Mouse (Mus musculus) liver, adult (tissue): ENCODE data around the gene Arhgap11a.

Source experiments
- GATA4 ChIP-seq: IDR thresholded peaks from 2 replicates; pipeline ENCODE4 v1.6.1; 2014; ENCODE audit warnings: mild to moderate bottlenecking, low read length; ENCODE audit not compliant: insufficient replicate concordance

Gene Arhgap11a

GRCm38 (mm10) chr2:113828086-113828942 lies 20.1 kb downstream of the Arhgap11a start:
- no peak for TF ChIP-seq GATA4

- no peak for TF ChIP-seq GATA4
These were observed 24.6 kb downstream of the Arhgap11a start for GRCm38 (mm10) chr2:113823909-113824308.

DNA sequence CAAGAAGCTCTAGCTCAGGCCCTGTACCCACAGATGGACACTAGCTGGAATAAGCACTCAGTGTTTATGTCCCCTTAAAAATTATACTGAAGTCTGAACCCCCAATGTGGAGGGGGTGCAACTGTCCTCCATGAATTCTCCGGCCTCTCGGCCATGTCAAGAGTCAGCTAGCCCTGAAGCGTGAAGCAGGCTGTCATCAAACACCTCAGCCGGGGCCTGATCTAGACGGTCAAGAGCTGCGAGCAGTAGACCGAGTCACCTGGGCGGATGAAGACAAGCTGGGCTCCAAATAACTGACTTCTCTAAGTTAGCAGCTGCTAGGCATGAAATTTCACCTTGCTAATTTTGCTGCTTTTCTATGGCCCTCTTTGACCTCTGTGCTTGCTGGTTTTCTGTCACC lies 26.1 kb downstream of the Arhgap11a start:
- TF ChIP-seq GATA4: no peak

- TF ChIP-seq GATA4: no peak
These were observed 27.2 kb downstream of the Arhgap11a start for GRCm38 (mm10) chr2:113821176-113821734.

GRCm38 (mm10) chr2:113820117-113820516 lies 28.3 kb downstream of the Arhgap11a start:
- TF ChIP-seq GATA4: no peak

DNA sequence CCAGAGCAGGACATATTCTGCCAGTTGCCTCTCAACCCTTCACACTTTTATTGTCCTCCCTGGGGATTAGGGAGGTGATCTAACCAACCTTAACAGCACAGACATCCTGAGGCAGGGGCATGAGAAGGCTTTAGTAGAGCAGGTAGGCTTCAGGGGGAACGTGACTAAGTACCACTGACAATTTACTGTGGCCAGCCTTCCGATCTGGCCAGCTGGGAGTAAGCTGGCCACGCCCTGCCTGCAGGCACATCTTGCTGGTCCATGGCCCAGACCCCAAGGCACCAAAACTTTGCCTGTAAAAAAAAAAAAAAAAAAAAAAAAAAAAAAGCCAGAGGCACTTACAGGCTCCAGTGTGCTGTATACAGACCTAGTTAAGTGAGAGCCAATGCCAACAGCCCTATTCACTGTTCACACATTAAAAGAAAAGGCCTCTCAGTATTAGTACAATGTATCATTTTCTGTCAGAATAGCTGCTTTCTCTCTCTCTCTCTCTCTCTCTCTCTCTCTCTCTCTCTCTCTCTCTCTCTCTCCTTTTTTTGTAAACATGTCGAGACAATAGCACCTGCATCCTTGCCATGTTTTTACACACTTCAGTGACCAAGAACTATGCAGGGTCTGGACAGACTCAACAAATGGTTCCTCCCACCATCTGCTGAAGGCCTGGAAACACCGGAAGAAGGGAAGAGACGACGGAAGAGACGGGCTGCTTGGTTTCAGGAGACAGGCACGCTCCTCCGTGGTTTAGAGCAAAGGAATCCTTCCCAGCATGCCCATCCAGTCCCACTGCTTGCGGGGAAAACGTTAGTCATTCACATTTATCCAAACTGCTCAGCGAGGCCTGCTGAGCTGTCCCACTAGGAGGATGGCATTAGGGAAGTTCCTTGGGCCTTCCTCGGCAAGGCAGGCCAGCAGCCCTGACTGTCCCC lies 30.5 kb downstream of the Arhgap11a start:
- TF ChIP-seq GATA4: no peak

- no peak for TF ChIP-seq GATA4
These were observed 40.8 kb downstream of the Arhgap11a start for GRCm38 (mm10) chr2:113807640-113808039.

- no peak for TF ChIP-seq GATA4
These were observed 41.4 kb downstream of the Arhgap11a start for GRCm38 (mm10) chr2:113806851-113807577.

DNA sequence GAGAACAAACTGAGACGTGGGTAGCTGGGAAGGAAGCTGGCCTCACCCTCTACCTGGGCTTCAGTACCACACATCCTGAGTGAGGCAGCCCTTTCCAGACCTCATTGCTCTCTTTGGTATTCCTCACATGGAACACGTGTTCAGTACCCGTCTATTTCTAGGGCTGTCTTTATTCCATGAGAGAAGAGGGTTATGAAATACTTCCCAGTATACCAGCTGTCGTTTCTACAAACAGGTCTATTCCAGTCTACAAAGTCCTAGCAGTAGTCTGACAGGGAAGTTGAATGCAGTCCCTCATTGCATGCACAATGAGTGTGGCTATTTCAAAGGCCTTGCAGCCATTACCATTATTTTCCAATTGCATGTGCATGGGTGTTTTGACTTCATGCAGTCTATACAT lies 42.7 kb downstream of the Arhgap11a start:
- TF ChIP-seq GATA4: no peak

DNA sequence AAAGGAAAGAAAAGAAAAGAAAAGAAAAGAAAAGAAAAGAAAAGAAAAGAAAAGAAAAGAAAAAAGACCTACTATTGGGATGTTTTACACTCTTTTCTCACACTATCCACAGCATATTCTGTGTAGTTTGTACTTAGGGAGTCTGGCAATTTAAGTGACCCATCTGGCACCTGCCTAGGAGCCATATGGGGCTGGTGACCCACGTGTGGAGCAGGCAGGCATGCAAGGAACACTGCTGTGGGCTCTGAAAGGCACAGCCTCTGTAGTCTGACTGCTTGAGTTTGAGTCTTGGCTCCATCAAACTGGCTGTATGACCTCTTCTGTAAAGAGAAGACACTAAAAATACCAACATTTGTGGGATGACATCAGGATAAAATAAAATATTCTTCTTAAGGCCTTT lies 44.7 kb downstream of the Arhgap11a start:
- no peak for TF ChIP-seq GATA4

GRCm38 (mm10) chr2:113800846-113801245 lies 47.6 kb downstream of the Arhgap11a start:
- no peak for TF ChIP-seq GATA4

DNA sequence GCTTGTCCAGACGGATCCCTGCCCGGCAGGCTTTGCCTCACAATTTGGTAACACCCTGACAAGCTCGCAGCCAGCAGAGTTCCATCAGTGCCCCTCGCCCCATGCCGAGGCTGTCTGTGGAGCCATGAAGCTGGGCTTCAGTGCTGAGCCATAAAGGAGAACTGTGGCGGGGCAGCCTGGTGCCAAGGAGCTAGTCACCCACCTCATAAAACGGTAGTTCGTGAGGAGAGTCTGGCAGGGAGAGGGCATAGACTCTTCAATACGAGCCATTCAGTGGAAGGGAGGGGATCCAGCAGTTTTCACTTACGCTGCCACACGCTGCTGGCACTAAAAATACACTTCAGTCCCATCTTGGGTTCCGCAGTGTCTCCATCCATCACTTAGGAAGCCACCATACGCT lies 49.9 kb downstream of the Arhgap11a start:
- no peak for TF ChIP-seq GATA4

GRCm38 (mm10) chr2:113795186-113795585 lies 53.3 kb downstream of the Arhgap11a start:
- TF ChIP-seq GATA4: no peak

GRCm38 (mm10) chr2:113793521-113793920 lies 54.9 kb downstream of the Arhgap11a start:
- no peak for TF ChIP-seq GATA4
